Mouse (Mus musculus): ENCODE results near the gene Mpeg1.

GRCm38 (mm10) chr19:12435011-12435416 is 25.6 kb upstream of the Mpeg1 start:
- TF ChIP-seq EP300 (optimal IDR thresholded peaks at IDR 0.05) (no peak), CTCF (IDR thresholded peaks at IDR 0.05; ENCODE audit: low read depth) (no peak)
